Mouse (Mus musculus) neural tube, embryonic 10.5 days (tissue): Measurements from ENCODE around the gene Rftn1.

Experiments
- DNase-seq: peaks from one replicate; pipeline ENCODE4 v3.0.0-alpha.2; 2017; ENCODE audit warnings: low spot score; ENCODE audit errors: extremely low spot score

Gene Rftn1

DNA sequence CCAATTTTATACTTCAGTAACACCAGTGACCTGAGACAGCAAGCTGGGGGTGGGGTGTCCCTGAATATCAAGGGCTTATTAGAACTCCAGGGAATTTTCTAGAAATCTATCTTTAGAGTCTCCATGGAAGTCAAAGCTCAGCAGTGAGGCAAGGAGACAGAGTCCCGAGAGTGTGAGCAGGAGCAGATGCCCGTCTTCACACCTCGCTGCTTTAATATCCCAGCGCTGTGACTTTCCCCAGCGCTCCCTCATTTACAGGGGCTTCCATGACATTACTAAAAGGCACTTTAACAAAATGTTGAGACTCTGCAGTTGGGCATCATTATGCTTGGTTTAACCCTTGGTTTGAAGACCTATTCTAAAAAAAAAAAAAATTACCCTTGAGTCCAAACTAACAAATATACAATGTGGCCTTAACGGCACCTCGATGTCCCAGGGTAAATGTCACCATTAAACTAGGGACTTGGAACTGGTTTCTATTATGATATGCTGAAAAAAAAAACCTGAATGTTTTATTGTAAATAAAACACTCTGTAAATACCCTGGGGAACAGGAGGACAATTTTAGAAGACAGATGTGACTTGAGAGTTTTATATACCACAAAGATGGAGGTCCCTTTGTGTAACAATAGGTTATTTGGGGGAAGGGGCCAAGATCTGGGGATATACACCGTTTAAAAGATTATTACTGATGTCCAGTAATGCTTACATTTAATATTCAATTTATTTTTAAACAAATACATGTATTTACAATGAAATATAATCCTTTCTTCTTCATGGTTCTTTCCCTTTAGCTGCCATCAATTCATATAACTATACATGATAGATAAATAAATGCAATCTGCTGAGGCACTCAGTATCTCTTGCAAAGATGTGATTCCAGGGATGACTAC is 123.4 kb downstream of the Rftn1 start:
- DNase-seq, result no peak

DNA sequence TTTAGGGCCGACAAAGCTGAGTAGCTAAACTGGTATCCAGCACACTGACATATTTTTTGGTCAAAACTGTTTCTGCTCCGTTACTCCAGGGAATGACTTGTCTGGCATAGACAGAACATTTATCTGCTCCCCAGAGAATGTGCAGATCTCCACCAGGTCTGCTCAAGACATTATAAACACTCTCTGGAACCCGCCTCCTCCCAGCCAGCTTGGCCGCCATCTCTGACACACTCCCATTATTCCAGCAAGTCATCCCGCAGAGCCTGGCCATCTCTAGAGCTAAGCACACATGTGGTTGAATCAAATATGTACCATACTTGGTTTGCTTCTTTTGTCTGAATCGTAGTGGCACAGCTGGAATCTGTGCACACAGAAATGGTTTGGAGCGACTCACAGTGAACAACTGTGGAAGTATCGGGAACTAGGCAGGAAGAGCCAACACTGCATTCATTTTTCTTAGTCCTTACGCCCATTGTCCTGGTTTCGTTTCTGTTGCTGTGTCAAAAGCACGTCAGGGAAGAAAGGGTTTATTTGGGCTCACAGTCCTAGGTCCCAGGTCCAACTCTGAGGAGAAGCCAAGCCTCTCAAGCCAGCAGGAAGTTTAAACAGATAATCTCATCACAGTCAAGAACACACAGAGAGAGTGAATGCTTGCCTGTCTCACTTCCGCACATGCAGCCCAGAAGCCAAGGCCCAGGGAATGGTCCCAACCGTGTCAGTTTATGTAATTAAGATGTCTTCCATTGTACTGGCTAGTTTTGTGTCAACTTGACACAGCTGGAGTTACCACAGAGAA is 126.4 kb downstream of the Rftn1 start:
- no peak for DNase-seq

DNA sequence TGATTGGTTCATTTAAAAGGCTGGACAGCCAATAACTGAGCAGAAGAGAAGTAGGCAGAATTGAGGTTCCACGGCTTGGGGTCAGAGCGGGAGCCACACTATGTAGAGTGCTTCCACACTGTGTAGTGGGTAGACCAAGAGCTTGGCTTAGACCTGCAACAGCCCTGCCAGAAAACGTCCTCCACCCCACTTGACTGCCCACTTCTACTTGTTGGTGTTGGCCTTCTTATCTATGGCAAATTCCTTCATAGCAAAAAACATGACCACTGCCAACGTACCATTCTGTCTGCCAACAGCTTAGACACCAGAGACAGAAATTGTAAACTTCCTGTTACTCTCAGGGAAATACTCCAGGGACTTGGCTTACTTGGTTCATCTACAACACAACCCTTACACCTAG is 127.8 kb downstream of the Rftn1 start:
- no peak for DNase-seq

DNA sequence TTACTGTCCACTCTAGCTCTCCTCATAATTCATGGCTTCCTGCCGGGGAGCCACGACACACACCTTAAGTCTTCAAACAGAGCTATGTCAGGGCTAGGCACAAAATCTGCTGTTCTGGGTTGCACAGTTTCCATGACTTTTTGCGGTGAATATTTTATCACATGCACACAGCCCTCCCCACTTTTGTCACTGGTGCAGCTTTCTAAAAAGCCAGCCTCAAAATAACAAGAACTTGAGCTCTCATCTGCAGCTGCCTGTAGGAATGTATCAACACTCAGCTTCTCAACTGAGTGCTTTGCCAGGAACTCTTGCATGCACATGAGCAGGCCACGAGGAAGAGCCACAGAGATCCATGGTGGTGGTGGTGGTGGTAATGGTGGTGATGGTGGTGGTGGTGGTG is 129.0 kb downstream of the Rftn1 start:
- DNase-seq, result no peak

DNA sequence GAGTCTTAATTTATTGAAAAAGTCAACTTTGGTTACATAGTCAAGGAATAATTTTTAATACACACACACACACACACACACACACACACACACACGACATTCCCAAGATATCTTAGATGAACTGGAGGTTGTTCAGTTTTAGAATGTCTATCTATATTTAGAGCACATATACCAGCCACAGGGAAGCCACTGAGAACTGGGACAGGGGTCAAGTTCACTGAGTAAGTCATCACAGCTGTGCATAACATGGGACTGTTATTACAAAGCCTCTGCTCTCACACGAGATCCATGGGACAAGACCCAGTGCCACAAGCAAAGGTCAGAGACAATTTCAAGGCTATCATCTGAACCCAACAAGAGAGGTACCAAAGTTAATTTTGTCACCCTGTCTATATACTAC is 130.3 kb downstream of the Rftn1 start:
- DNase-seq, result no peak

DNA sequence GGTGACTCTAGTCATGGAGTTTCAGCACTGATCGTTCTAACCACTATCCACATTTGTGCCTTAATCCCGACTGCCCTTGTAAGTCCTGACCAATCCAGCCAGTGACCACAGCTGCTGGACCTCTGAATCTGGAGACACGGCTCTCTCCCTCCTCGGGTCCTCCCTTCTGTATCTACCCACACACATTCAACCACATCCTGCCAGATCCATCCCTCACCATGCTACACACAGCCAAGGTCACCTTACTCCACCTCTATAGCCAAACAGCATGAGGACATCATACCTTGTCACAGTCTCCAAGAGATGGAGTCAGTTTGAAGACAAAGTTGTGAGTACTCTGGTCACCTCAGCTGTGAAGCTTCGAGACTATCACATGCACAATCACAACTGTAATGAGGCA is 131.1 kb downstream of the Rftn1 start:
- DNase-seq, result no peak

DNA sequence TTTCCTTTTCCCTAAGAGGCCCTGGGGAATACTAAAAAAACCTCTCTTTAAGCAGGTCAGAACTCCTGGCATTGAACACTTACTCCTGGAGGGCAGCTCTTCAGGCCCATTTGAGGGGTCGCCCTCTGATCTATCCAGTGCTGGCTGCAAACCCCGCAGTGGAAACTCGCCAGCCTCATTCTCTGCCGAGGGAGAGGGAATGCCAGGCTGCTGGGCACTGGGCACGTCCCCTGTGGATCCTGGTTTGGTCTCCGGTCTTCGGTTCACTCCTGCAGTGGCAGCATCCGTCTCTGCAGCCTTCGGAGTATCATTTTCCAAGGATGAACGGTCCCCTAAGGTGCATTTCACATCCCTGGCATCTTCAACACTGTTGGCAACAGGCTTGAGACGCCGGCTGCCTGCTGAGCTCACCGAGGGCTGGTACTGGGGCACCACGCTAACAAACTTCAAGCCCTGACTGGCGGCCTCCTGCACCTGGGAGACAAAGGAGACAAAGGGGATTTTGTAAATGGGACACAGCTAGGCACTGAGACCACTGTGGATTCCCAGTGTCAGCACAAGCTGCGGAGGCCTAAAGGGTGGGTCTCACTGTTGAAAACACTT is 135.2 kb downstream of the Rftn1 start:
- DNase-seq, result no peak

DNA sequence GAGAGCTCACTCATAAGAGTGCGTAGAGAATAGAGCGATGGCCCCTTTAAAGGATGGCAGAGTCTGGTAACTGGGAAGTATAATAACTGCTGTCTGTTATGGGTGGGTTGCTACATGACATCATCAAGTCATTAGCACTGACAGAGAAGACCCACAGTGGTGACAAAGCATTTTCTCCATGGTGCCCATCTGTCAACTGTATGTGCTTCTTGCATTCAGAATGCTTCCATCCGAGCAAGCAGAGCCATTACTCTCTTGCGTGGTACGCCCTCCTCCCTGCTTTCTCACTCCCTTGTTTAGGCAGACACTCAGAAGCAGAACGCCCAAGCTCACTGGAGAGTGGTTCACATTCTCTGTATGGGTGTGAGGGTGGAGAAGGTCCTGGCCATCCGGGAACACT is 135.9 kb downstream of the Rftn1 start:
- no peak for DNase-seq

DNA sequence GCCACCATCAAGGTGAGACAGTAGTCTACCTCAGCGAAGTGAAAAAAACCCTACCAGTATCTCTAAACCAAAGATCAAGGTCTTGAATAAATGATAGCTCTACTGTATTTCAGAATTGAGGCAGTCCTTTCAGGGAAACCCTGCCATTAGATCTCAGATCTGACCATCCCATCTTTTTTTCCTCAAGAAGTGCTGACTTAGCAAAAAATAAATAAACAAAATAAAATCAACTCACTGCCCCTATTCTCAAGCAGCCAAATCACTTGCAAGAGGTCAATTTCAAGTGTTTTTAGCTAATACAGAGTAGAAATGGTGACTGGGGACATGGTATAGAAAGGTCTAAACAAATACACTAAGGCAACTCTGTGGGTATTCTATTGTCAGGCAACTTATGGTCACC is 136.5 kb downstream of the Rftn1 start:
- no peak for DNase-seq

DNA sequence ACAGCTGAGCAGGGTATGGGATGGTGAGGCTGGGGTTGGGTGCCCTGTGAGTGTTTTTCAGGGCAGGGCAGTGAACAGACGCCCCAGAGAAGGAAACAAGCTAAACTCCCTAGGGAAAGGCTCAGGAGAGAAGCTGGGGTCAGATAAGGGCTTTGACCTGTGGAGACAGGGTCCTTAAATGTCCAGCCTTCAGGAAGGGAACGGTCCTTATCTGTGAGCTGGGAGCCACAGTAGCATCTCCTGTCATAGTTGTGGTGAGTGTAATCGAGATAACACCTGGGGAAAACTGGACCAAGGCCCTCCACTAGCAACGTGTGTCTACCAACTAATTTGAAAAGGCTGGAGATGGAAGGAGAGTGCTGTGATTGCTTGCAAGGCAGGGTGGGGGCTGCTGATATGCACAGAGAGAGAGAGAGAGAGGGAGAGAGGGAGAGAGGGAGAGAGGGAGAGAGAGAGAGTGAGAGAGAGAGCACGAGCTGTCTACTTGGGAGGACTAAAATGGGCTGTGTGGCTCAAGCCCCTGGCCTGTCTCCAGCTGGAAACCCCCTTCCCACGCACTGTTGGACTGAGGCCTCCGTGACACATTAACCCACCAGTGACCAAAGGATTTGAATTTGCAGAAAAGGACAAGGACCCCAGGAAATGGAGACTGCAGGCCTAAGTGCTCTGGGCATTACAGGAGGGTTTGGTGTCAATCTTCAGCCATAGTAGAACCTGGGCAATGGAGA is 137.6 kb downstream of the Rftn1 start:
- no peak for DNase-seq

DNA sequence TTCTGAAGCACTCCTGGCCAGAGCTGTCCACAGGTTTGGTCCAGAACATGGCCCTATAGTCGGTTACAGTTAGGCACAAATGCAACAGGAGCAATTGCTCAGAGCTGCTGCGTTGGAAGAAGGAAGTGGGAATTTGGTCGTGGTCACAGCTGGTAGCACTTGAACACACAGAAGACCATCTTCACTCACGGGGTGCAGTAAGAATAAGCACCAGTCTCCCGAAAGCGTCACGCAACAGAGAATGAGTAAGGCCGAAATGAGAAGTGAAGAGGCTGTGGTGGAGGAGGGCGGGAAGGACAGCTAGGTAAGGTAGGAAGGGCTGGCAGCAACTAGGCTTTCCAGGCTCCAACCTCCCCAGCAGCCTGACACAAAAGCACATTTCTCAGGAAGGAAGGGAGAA is 140.0 kb downstream of the Rftn1 start:
- DNase-seq, result no peak

DNA sequence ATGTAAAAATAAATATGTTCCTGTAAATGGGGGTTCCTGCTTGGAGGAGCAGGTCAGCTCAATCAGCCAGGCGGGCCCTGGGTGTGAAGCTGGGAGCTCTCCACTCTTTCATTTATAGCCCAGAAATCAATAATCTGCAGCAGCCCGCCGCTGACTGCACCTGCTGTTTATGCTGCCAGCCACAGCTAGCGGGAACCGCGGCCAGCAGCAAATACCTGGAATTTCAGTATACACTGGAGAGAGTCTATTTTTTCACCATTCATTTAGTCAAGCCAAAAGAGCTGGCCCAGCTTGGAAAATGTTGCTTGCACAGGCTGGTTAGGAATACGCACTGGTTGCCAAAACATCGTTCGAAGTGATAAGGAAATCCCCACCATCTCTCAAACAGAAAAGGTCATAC is 142.3 kb downstream of the Rftn1 start:
- no peak for DNase-seq

DNA sequence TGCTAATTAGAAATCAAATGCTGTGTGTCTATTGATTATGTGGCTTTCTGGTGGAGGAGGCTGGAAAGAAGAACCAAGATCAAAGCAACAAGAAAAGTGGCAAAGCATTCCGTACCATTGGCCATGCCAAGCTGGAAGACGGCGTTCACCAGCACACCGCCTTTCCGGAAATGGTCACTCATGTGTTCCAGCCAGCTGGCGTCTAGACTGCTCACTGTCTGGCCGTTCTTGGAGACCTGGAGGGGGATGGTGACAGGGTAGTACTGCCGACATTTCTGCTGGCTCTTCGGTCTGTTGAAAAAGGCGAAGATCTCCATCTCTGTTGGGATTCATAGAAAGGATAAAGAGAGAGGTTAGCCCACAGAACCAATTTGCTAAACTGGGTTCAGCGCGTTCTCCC is 143.3 kb downstream of the Rftn1 start:
- DNase-seq, result no peak

DNA sequence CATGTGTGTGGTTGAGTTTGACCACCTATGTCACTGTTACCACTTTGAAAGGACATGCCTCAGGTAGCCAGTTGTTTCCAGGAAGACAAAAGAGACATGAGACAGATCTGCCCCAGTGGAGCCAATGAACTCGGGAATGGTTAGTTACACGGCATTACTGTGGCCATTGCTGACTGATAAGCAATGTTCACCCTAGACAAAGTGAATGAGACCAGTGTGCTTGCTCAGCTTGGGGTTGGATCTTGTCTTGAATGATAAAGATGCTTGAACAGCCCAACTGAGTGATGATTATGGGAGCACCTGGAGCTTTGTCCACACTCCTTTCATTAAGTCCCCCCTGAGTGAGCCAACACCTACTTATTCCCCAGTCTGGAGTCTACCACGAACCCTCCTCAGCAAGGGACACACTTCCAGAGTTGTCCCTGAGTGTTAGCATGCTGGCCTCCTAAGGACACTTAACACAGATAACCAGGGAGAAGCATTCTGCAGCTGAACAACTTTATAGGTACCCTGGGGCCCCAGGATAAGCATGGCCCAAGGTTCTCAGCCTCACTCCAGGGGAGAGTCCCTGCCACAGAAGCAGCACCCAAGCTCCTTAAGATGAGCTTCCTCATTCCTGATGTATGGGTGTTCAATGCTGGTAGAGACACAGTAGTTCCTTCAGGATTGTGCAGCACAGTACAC is 149.6 kb downstream of the Rftn1 start:
- no peak for DNase-seq

DNA sequence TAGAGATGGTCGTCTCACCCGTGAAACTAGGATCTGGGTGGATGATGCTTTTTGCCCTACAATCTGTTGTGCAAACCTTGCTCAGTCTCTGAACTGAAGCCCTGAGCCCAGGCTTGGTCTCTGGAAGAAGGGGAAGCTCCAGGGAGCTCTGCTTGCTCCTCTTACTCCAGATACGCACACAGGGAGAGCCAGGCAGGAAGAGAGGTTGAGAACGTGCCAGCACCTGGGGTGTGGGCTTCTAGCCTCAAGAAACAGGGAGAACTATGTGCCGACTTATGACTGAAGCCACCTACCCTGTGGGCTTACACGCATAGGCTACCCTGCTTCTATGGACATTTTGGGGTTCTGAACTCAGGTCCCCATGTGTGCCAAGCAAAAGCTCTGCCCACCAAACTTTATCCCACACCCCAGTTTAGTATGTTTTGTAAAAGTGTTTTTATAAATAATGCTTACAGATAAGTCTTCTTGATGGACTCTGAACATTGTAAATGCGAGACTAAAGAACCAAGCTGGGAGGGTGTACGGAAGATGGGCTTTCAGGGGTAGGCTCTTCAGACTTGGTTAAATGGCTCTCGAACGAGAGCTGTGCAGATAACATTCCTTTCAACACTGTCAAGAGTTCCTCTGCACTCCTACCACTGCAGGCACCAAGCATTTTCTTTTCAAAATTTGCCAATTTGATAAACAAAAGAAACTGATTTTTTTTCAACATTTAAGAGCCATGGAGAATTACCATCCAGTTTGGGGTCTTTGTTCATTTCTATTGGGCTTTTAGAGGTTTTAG is 152.4 kb downstream of the Rftn1 start:
- DNase-seq, result no peak

DNA sequence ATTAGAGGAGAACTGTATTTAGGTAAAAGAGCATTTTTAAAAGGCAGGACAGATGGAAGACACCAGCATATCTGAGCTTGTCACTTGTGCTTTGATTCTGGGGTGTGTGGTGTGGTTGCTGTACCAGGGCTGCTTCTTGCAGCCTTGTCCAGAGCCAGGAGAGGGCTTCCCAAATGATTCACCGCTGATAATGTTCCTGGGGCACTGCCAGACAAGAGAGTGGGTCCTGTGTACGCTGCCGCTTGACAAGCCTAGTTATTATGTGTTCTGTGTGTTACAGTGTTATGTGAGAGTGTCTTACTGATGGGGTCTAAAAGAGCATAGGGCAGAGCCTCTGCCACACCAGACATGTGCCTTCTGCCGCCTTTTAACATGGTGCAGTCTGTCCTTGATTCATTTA is 153.1 kb downstream of the Rftn1 start:
- DNase-seq, result no peak

DNA sequence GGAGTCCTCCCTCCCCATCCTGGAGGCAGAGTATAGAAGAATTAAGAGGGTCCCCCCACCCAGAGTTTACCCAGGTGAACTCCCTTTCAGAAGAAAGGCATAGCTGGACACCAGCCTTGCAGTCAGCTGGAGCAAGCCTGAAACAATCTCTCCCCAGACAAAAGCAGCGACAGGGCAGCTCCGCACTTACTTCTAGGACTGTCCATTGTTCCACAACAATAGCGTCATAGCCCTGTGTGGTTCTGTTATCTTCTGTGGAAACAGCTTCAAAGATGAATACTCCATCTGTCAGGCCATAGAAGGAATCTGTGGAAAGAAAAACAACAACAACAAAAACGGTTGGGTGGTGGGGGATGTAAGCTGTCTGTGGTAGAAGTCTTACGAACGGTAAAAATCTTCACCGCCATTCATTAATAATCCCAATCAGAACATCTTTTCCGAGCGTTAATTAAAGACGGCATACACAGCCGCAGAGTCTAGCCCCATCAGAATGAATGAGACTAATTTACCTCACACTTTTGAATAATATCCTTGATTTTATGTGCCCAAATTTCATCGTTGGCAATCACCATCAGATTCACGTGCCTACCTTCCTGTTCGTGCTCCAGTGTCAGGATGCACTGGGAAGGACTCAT is 153.6 kb downstream of the Rftn1 start:
- no peak for DNase-seq

DNA sequence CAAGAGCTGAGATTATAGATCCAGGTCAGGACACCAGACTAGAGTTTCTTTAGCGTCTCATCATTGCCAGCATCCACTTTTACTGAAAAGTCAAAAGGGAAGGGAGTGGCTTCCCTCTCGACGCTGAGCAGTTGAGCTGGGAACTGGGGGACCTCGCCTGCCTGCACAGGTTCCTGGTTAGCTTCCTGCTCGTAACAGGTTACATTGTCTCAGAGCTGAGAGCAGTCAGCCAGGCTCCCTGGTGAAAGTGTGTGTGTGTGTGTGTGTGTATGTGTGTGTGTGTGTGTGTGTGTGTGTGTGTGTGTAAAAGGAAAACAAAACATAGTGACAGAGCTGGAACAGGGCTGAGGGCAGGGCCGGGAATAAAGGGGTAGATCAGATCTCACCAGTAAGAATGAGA is 156.8 kb downstream of the Rftn1 start:
- no peak for DNase-seq

DNA sequence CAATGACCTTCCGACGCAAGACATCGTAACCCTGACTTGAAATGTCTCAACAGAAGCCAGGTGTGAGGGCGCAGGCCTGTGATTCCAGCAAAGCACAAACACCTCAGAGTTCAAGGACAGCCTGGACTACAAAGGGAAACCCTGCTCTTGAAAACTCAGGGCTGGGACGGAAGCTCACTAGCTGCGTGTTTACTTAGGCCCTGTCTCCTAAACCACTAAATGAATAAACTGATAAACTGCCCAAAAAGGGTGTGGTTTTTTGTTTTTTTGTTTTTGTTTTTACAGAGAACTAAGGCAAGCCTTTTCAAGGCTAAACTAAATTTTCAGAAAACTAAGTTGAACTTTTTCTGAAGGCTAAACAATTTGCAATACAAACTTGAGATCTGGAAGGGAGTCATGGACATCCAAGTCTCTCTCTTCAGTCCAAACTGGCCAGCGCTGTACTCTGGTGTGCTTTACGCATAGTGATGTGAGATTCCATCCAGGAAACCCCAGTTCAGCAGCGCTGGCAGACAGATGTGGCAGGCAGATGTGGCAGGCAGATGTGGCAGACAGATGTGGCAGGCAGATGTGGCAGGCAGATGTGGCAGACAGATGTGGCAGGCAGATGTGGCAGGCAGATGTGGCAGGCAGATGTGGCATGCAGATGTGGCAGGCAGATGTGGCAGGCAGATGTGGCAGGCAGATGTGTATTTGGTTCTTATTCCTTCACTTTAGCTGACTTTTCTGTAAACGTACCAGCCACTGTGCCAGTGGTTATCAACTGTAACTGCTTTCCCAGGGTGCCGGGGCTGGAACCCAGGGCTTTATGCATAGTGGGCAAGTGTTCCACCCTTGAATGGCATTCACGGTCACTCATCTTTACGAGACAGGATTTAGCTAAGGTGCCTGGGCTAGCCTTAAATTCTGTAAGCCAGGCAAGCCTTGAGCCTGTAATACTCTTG is 158.7 kb downstream of the Rftn1 start:
- DNase-seq, result no peak
